Mouse (Mus musculus): ENCODE measurements around the gene Ppm1h. TPM values are rescaled to one million over a fixed set of nuclear protein-coding genes. Genes with fewer than 3 reads are reported as not detected.

Gene Ppm1h
- polyA plus RNA-seq, 1 experiment from 2014 or later: 34.3 TPM

- no peak overlapping the region; the same call in 1 of the 2 replicates for H3K9ac ChIP-seq
- peak overlapping the region; percentile 65 for H3K27ac ChIP-seq
- WGBS: 36% methylated on average over 8 of the region's 8 CpGs
- no peaks in the 10 kb centered on the region for H3K9me3 ChIP-seq (ENCODE audit: control insufficient read depth, low read length)
- H3K36me3 ChIP-seq (replicated peaks; ENCODE audit: control insufficient read depth, insufficient read depth): no peaks in the 10 kb centered on the region
- 0 out of 2 replicates have a peak, but pooled peaks have one; percentile 29 for ATAC-seq (ENCODE audit: low FRiP score)
- H3K4me3 ChIP-seq (replicated peaks; ENCODE audit: low read length): no peak overlapping the region
- DNase-seq (ENCODE audit: low spot score): no peak
- H3K4me2 ChIP-seq (replicated peaks): peak overlapping the region; percentile 18; the same call in 1 of the 2 replicates
- H3K4me1 ChIP-seq (replicated peaks; ENCODE audit: control insufficient read depth, insufficient read depth, low read length): peaks cover 34% of the 10 kb centered on the region
- H3K27me3 ChIP-seq (ENCODE audit: control insufficient read depth, insufficient read depth, low read length): no peaks in the 10 kb centered on the region
These were observed 37.7 kb downstream of the Ppm1h start for GRCm38 (mm10) chr10:122716286-122716685.

GRCm38 (mm10) chr10:122716739-122717474 lies 38.3 kb downstream of the Ppm1h start:
- Histone ChIP-seq H3K27ac (peak overlapping the region; percentile 65), H3K36me3 (replicated peaks; ENCODE audit: control insufficient read depth, insufficient read depth) (no peaks in the 10 kb centered on the region), H3K9me3 (ENCODE audit: control insufficient read depth, low read length) (no peaks in the 10 kb centered on the region), H3K4me1 (replicated peaks; ENCODE audit: control insufficient read depth, insufficient read depth, low read length) (peaks cover 28% of the 10 kb centered on the region), H3K9ac (no peak overlapping the region; the same call in 1 of the 2 replicates), H3K4me2 (replicated peaks) (no peak overlapping the region; the same call in 1 of the 2 replicates), H3K4me3 (replicated peaks; ENCODE audit: low read length) (no peak overlapping the region), H3K27me3 (ENCODE audit: control insufficient read depth, insufficient read depth, low read length) (no peaks in the 10 kb centered on the region)
- DNase-seq (ENCODE audit: low spot score) (no peak), ATAC-seq (ENCODE audit: low FRiP score) (peak; percentile 2; the same call in 1 of the 2 replicates)
- WGBS: 62% methylated on average over 14 of the region's 14 CpGs

- no peak for DNase-seq (ENCODE audit: low spot score)
- H3K9me3 ChIP-seq (ENCODE audit: control insufficient read depth, low read length): no peaks in the 10 kb centered on the region
- ATAC-seq (ENCODE audit: low FRiP score): no peak
- H3K4me2 ChIP-seq (replicated peaks): no peak overlapping the region
- no peak overlapping the region for H3K27ac ChIP-seq
- H3K36me3 ChIP-seq (replicated peaks; ENCODE audit: control insufficient read depth, insufficient read depth): no peaks in the 10 kb centered on the region
- H3K9ac ChIP-seq: no peak overlapping the region
- 65% methylated on average over 14 of the region's 14 CpGs for WGBS
- H3K4me1 ChIP-seq (replicated peaks; ENCODE audit: control insufficient read depth, insufficient read depth, low read length): peaks cover 24% of the 10 kb centered on the region
- H3K4me3 ChIP-seq (replicated peaks; ENCODE audit: low read length): no peak overlapping the region
- no peaks in the 10 kb centered on the region for H3K27me3 ChIP-seq (ENCODE audit: control insufficient read depth, insufficient read depth, low read length)
These were observed 39.3 kb downstream of the Ppm1h start for GRCm38 (mm10) chr10:122717754-122718415.

- Histone ChIP-seq H3K4me3 (replicated peaks; ENCODE audit: low read length) (no peak overlapping the region), H3K9ac (no peak overlapping the region), H3K27me3 (ENCODE audit: control insufficient read depth, insufficient read depth, low read length) (no peaks in the 10 kb centered on the region), H3K36me3 (replicated peaks; ENCODE audit: control insufficient read depth, insufficient read depth) (no peaks in the 10 kb centered on the region), H3K9me3 (ENCODE audit: control insufficient read depth, low read length) (no peaks in the 10 kb centered on the region), H3K4me2 (replicated peaks) (no peak overlapping the region), H3K27ac (no peak overlapping the region), H3K4me1 (replicated peaks; ENCODE audit: control insufficient read depth, insufficient read depth, low read length) (peaks cover 23% of the 10 kb centered on the region)
- WGBS: 77% methylated on average over 6 of the region's 7 CpGs
- DNase-seq (ENCODE audit: low spot score) (no peak), ATAC-seq (ENCODE audit: low FRiP score) (no peak)
These were observed 40.4 kb downstream of the Ppm1h start for GRCm38 (mm10) chr10:122718951-122719350.

- Histone ChIP-seq H3K27me3 (ENCODE audit: control insufficient read depth, insufficient read depth, low read length) (no peaks in the 10 kb centered on the region), H3K4me1 (replicated peaks; ENCODE audit: control insufficient read depth, insufficient read depth, low read length) (peaks cover 5% of the 10 kb centered on the region), H3K4me2 (replicated peaks) (no peak overlapping the region), H3K36me3 (replicated peaks; ENCODE audit: control insufficient read depth, insufficient read depth) (no peaks in the 10 kb centered on the region), H3K9me3 (ENCODE audit: control insufficient read depth, low read length) (no peaks in the 10 kb centered on the region), H3K4me3 (replicated peaks; ENCODE audit: low read length) (no peak overlapping the region), H3K27ac (no peak overlapping the region), H3K9ac (no peak overlapping the region)
- DNase-seq (ENCODE audit: low spot score): no peak
- 83% methylated on average over 6 of the region's 6 CpGs for WGBS
- ATAC-seq (ENCODE audit: low FRiP score): no peak
These were observed 43.5 kb downstream of the Ppm1h start for GRCm38 (mm10) chr10:122722111-122722510.

DNA sequence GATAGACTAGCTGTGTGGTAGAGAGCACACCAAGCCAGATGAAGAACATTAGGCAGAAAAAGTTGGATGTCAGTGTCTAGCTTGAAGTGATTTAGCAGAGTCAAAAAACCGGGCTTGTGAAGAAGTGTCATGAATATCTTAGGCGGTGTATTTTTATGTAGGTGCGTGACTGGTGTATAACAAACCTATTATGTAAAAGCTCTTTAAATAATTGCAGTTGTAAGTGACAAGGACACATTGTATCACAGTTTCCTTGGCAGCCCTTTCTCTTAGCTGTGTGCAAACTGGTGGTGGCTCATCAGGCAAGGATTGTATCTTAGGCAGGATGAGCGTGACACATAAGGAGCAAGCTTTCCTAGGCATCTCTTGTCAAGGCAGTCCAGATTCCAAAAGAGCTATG lies 46.1 kb downstream of the Ppm1h start:
- Histone ChIP-seq H3K36me3 (replicated peaks; ENCODE audit: control insufficient read depth, insufficient read depth) (no peaks in the 10 kb centered on the region), H3K4me1 (replicated peaks; ENCODE audit: control insufficient read depth, insufficient read depth, low read length) (no peaks in the 10 kb centered on the region), H3K27ac (no peak overlapping the region), H3K4me2 (replicated peaks) (no peak overlapping the region), H3K9me3 (ENCODE audit: control insufficient read depth, low read length) (no peaks in the 10 kb centered on the region), H3K4me3 (replicated peaks; ENCODE audit: low read length) (no peak overlapping the region), H3K9ac (no peak overlapping the region), H3K27me3 (ENCODE audit: control insufficient read depth, insufficient read depth, low read length) (no peaks in the 10 kb centered on the region)
- ATAC-seq (ENCODE audit: low FRiP score): no peak
- WGBS: 86% methylated on average over 4 of the region's 4 CpGs
- DNase-seq (ENCODE audit: low spot score): no peak

DNA sequence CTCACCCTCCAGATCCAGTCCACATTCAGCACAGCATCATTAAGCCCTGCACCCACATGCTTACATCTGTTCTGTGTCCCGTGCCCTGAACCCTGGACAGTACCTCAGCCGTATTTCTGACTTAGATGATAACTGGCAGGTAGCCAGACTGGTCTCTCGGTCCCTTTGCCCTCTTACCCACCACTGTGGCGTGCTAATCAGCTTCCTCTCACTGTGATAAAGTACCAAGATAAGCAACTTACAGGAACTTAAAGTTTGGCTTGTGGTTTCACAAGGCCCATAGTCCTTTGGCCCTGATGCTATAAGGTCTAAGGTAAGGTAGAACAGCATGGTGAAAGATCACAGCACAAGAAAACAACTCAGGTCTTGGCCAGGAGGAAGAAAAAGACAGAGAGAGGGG lies 48.7 kb downstream of the Ppm1h start:
- no peaks in the 10 kb centered on the region for H3K9me3 ChIP-seq (ENCODE audit: control insufficient read depth, low read length)
- H3K4me1 ChIP-seq (replicated peaks; ENCODE audit: control insufficient read depth, insufficient read depth, low read length): no peaks in the 10 kb centered on the region
- H3K27ac ChIP-seq: no peak overlapping the region
- ATAC-seq (ENCODE audit: low FRiP score) (no peak), DNase-seq (ENCODE audit: low spot score) (no peak)
- H3K27me3 ChIP-seq (ENCODE audit: control insufficient read depth, insufficient read depth, low read length): no peaks in the 10 kb centered on the region
- no peak overlapping the region for H3K4me2 ChIP-seq (replicated peaks)
- H3K9ac ChIP-seq: no peak overlapping the region
- H3K36me3 ChIP-seq (replicated peaks; ENCODE audit: control insufficient read depth, insufficient read depth): no peaks in the 10 kb centered on the region
- 73% methylated on average over 4 of the region's 4 CpGs for WGBS
- H3K4me3 ChIP-seq (replicated peaks; ENCODE audit: low read length): no peak overlapping the region

GRCm38 (mm10) chr10:122728172-122728571 lies 49.6 kb downstream of the Ppm1h start:
- Histone ChIP-seq H3K4me2 (replicated peaks) (no peak overlapping the region), H3K4me3 (replicated peaks; ENCODE audit: low read length) (no peak overlapping the region), H3K9me3 (ENCODE audit: control insufficient read depth, low read length) (no peaks in the 10 kb centered on the region), H3K4me1 (replicated peaks; ENCODE audit: control insufficient read depth, insufficient read depth, low read length) (no peaks in the 10 kb centered on the region), H3K9ac (no peak overlapping the region), H3K27ac (no peak overlapping the region), H3K36me3 (replicated peaks; ENCODE audit: control insufficient read depth, insufficient read depth) (no peaks in the 10 kb centered on the region), H3K27me3 (ENCODE audit: control insufficient read depth, insufficient read depth, low read length) (no peaks in the 10 kb centered on the region)
- DNase-seq (ENCODE audit: low spot score): no peak
- no peak for ATAC-seq (ENCODE audit: low FRiP score)
- WGBS: 94% methylated on average over 2 of the region's 2 CpGs

- H3K27me3 ChIP-seq (ENCODE audit: control insufficient read depth, insufficient read depth, low read length): no peaks in the 10 kb centered on the region
- H3K27ac ChIP-seq: no peak overlapping the region
- no peak overlapping the region for H3K9ac ChIP-seq
- DNase-seq (ENCODE audit: low spot score) (no peak), ATAC-seq (ENCODE audit: low FRiP score) (no peak)
- H3K4me1 ChIP-seq (replicated peaks; ENCODE audit: control insufficient read depth, insufficient read depth, low read length): no peaks in the 10 kb centered on the region
- 98% methylated on average over 3 of the region's 3 CpGs for WGBS
- H3K9me3 ChIP-seq (ENCODE audit: control insufficient read depth, low read length): no peaks in the 10 kb centered on the region
- no peak overlapping the region for H3K4me2 ChIP-seq (replicated peaks)
- H3K36me3 ChIP-seq (replicated peaks; ENCODE audit: control insufficient read depth, insufficient read depth): no peaks in the 10 kb centered on the region
- no peak overlapping the region for H3K4me3 ChIP-seq (replicated peaks; ENCODE audit: low read length)
These were observed 53.6 kb downstream of the Ppm1h start for GRCm38 (mm10) chr10:122732146-122732545.
